Mouse (Mus musculus) small intestine, adult 2 months (tissue): ENCODE measurements around the gene Psen2.

Experiments used
- CTCF ChIP-seq: fragments of 200-500 bp; IDR thresholded peaks from 2 replicates; pipeline ENCODE4 v1.5.1; 2012; ENCODE audit warnings: low read depth, mild to moderate bottlenecking, control low read depth, inconsistent platforms, low read length, moderate library complexity, mixed read lengths; ENCODE audit not compliant: insufficient replicate concordance, insufficient read length; ENCODE audit errors: extremely low read depth
- POLR2A ChIP-seq: fragments of 200-500 bp; IDR thresholded peaks from 2 replicates; pipeline ENCODE4 v1.6.1; 2012; ENCODE audit warnings: low read depth, mild to moderate bottlenecking, control low read depth, inconsistent platforms, low read length, moderate library complexity

DNA sequence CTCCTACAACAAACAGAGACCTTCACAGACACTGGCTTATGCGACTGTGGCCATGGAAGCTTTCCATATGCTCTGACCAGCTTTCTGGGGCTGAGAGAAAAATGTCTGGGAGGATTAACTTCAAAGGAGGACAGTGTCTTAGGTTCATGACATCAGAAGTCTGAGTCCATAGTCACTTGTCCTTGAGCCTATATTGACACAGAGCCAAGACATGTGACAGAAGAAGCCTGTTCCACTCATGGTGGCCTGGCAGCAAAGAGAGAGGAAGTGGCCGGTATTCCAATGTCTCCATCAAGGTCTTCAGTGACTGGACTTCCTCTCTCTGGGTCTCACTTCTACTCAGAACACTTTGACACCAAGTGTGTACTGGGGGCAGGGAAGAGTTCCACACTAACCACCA lies 2.4 kb downstream of the Psen2 start:
- TF ChIP-seq CTCF = no peak
- no peak for TF ChIP-seq POLR2A
